Comparison of ENCODE assay signal across 9 mouse cellular contexts in genomic region chr9:59340002-59340401, GRCm38 (mm10). TPM values are rescaled to one million over a fixed set of nuclear protein-coding genes. Genes with fewer than 3 reads are reported as not detected.
DNase-seq lines count a peak whose midpoint lies in the region; ATAC-seq and TF ChIP-seq lines count a peak whose summit lies in the region.
"Had no signal": no experiment of that assay in that cellular context is flagged by ENCODE, and none has a peak within 500 bp of the region (broad histone marks: within the 10 kb centered on the region; RNA-seq: fewer than 3 reads in every experiment).

No protein-coding gene starts in this region.

- H3K9me3 ChIP-seq in embryonic facial prominence, embryonic 11.5 days (replicated peaks; ENCODE audit: control insufficient read depth, low read length), result no peaks in the 10 kb centered on the region
- no peaks in the 10 kb centered on the region for H3K9me3 ChIP-seq in stomach, postnatal 0 days (ENCODE audit: control insufficient read depth, low read length)
- H3K9me3 ChIP-seq in forebrain, embryonic 12.5 days, result 0 out of 2 replicates have a peak, but pooled peaks cover 4% of the 10 kb centered on the region

- H3K36me3 ChIP-seq in heart, adult 2 months (ENCODE audit: control insufficient read depth, insufficient read depth, low read length), result no peaks in the 10 kb centered on the region; the same call in 1 of the 2 replicates
- no peaks in the 10 kb centered on the region for H3K36me3 ChIP-seq in embryonic facial prominence, embryonic 11.5 days (replicated peaks; ENCODE audit: control insufficient read depth, insufficient read depth, low read depth, low read length)
- H3K36me3 ChIP-seq in stomach, postnatal 0 days (ENCODE audit: control insufficient read depth, insufficient read depth, low read length), result no peaks in the 10 kb centered on the region
- peaks cover 33% of the 10 kb centered on the region for H3K36me3 ChIP-seq in forebrain, embryonic 12.5 days (replicated peaks)

- H3K9ac ChIP-seq in heart, adult 2 months (ENCODE audit: low read depth, low read length), result no peak overlapping the region
- H3K9ac ChIP-seq in embryonic facial prominence, embryonic 11.5 days (replicated peaks; ENCODE audit: low read length), result no peak overlapping the region
- H3K9ac ChIP-seq in stomach, postnatal 0 days (ENCODE audit: low read length), result no peak overlapping the region
- H3K9ac ChIP-seq in forebrain, embryonic 12.5 days, result no peak overlapping the region
- H3K9ac ChIP-seq: limb, embryonic 12.5 days had no signal

- peak; percentile 65 for TF ChIP-seq CTCF in heart, adult 2 months (IDR thresholded peaks at IDR 0.05)
- peak; percentile 63 for TF ChIP-seq CTCF in stomach, postnatal 0 days (IDR thresholded peaks at IDR 0.05; ENCODE audit: low read depth)

- intact Hi-C loops in heart, adult 2 months (cut with DNase I), result loop anchor here (5.0 kb wide), 1 partner anchor 242 kb away; no protein-coding TSS in a partner anchor
- intact Hi-C loops in heart, postnatal 25 days (cut with DNase I), result loop anchor here (5.0 kb wide), 1 partner anchor 227 kb away; no protein-coding TSS in a partner anchor

- 80% methylated on average over 9 of the region's 9 CpGs for WGBS in heart, adult 2 months
- WGBS in embryonic facial prominence, embryonic 11.5 days, result 85% methylated on average over 8 of the region's 9 CpGs
- 84% methylated on average over 8 of the region's 9 CpGs for WGBS in stomach, postnatal 0 days
- 88% methylated on average over 9 of the region's 9 CpGs for WGBS in forebrain, embryonic 12.5 days

- H3K4me2 ChIP-seq in embryonic facial prominence, embryonic 11.5 days (ENCODE audit: low read depth, low read length), result no peak overlapping the region
- no peak overlapping the region for H3K4me2 ChIP-seq in stomach, postnatal 0 days (replicated peaks; ENCODE audit: low read depth)
- H3K4me2 ChIP-seq in forebrain, embryonic 12.5 days, result no peak overlapping the region
- H3K4me2 ChIP-seq: limb, embryonic 12.5 days had no signal

- no peak for TF ChIP-seq EP300 in heart, adult 2 months (IDR thresholded peaks at IDR 0.05; ENCODE audit: insufficient read depth, low read depth, low read length)
- TF ChIP-seq EP300 in stomach, postnatal 0 days (optimal IDR thresholded peaks at IDR 0.05), result no peak

- no peak overlapping the region for H3K4me3 ChIP-seq in heart, adult 2 months
- H3K4me3 ChIP-seq in embryonic facial prominence, embryonic 11.5 days (ENCODE audit: low read depth, low read length), result no peak overlapping the region
- no peak overlapping the region for H3K4me3 ChIP-seq in stomach, postnatal 0 days (ENCODE audit: low read depth, low read length)
- H3K4me3 ChIP-seq in forebrain, embryonic 12.5 days (replicated peaks), result no peak overlapping the region
- H3K4me3 ChIP-seq: limb, embryonic 12.5 days had no signal

- no peak for TF ChIP-seq POLR2A in heart, adult 2 months (IDR thresholded peaks at IDR 0.05; ENCODE audit: insufficient read depth, low read depth, low read length)

- ATAC-seq in embryonic facial prominence, embryonic 11.5 days (replicated peaks; ENCODE audit: insufficient number of reproducible peaks, low FRiP score, low TSS enrichment, low read depth), result no peak
- no peak for ATAC-seq in stomach, postnatal 0 days (ENCODE audit: low FRiP score, low TSS enrichment)
- ATAC-seq in forebrain, embryonic 12.5 days (ENCODE audit: low FRiP score), result no peak

- H3K4me1 ChIP-seq in heart, adult 2 months (ENCODE audit: control insufficient read depth, insufficient read depth, low read length), result no peaks in the 10 kb centered on the region
- no peaks in the 10 kb centered on the region for H3K4me1 ChIP-seq in embryonic facial prominence, embryonic 11.5 days (ENCODE audit: control insufficient read depth, insufficient read depth, low read length)
- H3K4me1 ChIP-seq in stomach, postnatal 0 days (replicated peaks; ENCODE audit: control insufficient read depth, insufficient read depth), result no peaks in the 10 kb centered on the region
- no peaks in the 10 kb centered on the region for H3K4me1 ChIP-seq in forebrain, embryonic 12.5 days
- H3K4me1 ChIP-seq: limb, embryonic 12.5 days had no signal

- H3K27ac ChIP-seq in heart, adult 2 months, result no peak overlapping the region
- no peak overlapping the region for H3K27ac ChIP-seq in embryonic facial prominence, embryonic 11.5 days (replicated peaks; ENCODE audit: low read depth, low read length)
- H3K27ac ChIP-seq in stomach, postnatal 0 days (replicated peaks), result no peak overlapping the region
- no peak overlapping the region for H3K27ac ChIP-seq in forebrain, embryonic 12.5 days
- H3K27ac ChIP-seq: limb, embryonic 12.5 days had no signal

- no peaks in the 10 kb centered on the region for H3K27me3 ChIP-seq in heart, adult 2 months (ENCODE audit: control insufficient read depth, insufficient read depth, low read length)
- no peaks in the 10 kb centered on the region for H3K27me3 ChIP-seq in embryonic facial prominence, embryonic 11.5 days (ENCODE audit: control insufficient read depth, insufficient read depth, low read length)
- no peaks in the 10 kb centered on the region for H3K27me3 ChIP-seq in stomach, postnatal 0 days (ENCODE audit: control insufficient read depth, insufficient read depth, low read length)
- no peaks in the 10 kb centered on the region for H3K27me3 ChIP-seq in forebrain, embryonic 12.5 days
- H3K27me3 ChIP-seq: limb, embryonic 12.5 days had no signal

- peak in 1 of 2 experiments; percentile 6 for DNase-seq in heart, adult 2 months
- no peak for DNase-seq in heart, postnatal 25 days (ENCODE audit: low spot score)
- peak; percentile 6 for DNase-seq in urinary bladder, postnatal 25 days (ENCODE audit: low spot score)
- no peak for DNase-seq in urinary bladder, adult 2 months (ENCODE audit: low spot score)
- DNase-seq in embryonic facial prominence, embryonic 11.5 days (ENCODE audit: low spot score), result peak; percentile 9
- peak; percentile 24 for DNase-seq in stomach, postnatal 0 days (ENCODE audit: low spot score)
- DNase-seq in Muller cell, postnatal 12 days (ENCODE audit: inconsistent ontology term), result no peak

- no peaks in the 10 kb centered on the region for H3K79me2 ChIP-seq in heart, adult 2 months (replicated peaks; ENCODE audit: control insufficient read depth, insufficient read depth, low read length)

RNA-seq across cellular contexts. Expression of gene Bbs4, which starts 13.3 kb away (rescaled TPM):
- 1 to 10 TPM; 2.3 to 2.5 TPM for total RNA-seq in heart, adult 2 months (2021)
- 1.7 and 2.8 TPM in 2 replicates for polyA plus RNA-seq in heart, adult 2 months (2012; rRNA removed)
- total RNA-seq in heart, postnatal 25 days (2021), result 1 to 10 TPM; 2.2 to 2.3 TPM
- 10.1 and 11.2 TPM in 2 replicates for polyA plus RNA-seq in urinary bladder, adult 2 months (2012; rRNA removed)
- polyA plus RNA-seq in embryonic facial prominence, embryonic 11.5 days (2014; fragmentation: Nextera tagmentation; extraction: Ambion mirVana), result 18.8 and 19.3 TPM in 2 replicates
- 6.2 and 6.7 TPM in 2 replicates for polyA plus RNA-seq in stomach, postnatal 0 days (2015; fragmentation: Nextera tagmentation; extraction: Ambion mirVana)
- polyA plus RNA-seq in forebrain, embryonic 12.5 days (2016; fragmentation: Nextera tagmentation; extraction: Ambion mirVana), result 25.4 and 28.7 TPM in 2 replicates

RNA-seq across cellular contexts. Expression of gene Adpgk, which starts 48.6 kb away (rescaled TPM):
- 1 to 10 TPM; 7.7 to 7.8 TPM for total RNA-seq in heart, adult 2 months (2021)
- polyA plus RNA-seq in heart, adult 2 months (2012; rRNA removed), result 6.6 and 8.1 TPM in 2 replicates
- total RNA-seq in heart, postnatal 25 days (2021), result 1 to 10 TPM; 7.5 to 8.3 TPM
- 26.4 and 29.9 TPM in 2 replicates for polyA plus RNA-seq in urinary bladder, adult 2 months (2012; rRNA removed)
- 50.7 and 54.7 TPM in 2 replicates for polyA plus RNA-seq in embryonic facial prominence, embryonic 11.5 days (2014; fragmentation: Nextera tagmentation; extraction: Ambion mirVana)
- 14.8 and 16.0 TPM in 2 replicates for polyA plus RNA-seq in stomach, postnatal 0 days (2015; fragmentation: Nextera tagmentation; extraction: Ambion mirVana)
- 28.4 and 29.0 TPM in 2 replicates for polyA plus RNA-seq in forebrain, embryonic 12.5 days (2016; fragmentation: Nextera tagmentation; extraction: Ambion mirVana)

Comparison
In these comparisons a context has a peak if more than half of its experiments do, and no peak if none do; other contexts are left out.
1. DNase-seq: peak in urinary bladder, postnatal 25 days (single experiment), embryonic facial prominence, embryonic 11.5 days (single experiment) and stomach, postnatal 0 days (single experiment); none in heart, postnatal 25 days (single experiment), urinary bladder, adult 2 months (single experiment) and Muller cell, postnatal 12 days (single experiment).